Mouse (Mus musculus) adrenal gland, adult 10 weeks (tissue): Measurements from ENCODE around the gene Medag. TPM values are rescaled to one million over a fixed set of nuclear protein-coding genes. Genes with fewer than 3 reads are reported as not detected.

Experiments used
- polyA plus RNA-seq: library from polyadenylated mRNA; stranded (reverse); fragments of 350-450 nt; fragmentation: Illumina TruSeq; extraction: RNeasy Lipid Tissue Mini Kit (QIAGEN cat#74804); gene quantifications from one replicate; pipeline ENCODE4 v1.2.3, GENCODE M21; 2014; ENCODE audit warnings: low read depth, low replicate concordance

Medag gene
- 6.4 TPM for polyA plus RNA-seq

DNA sequence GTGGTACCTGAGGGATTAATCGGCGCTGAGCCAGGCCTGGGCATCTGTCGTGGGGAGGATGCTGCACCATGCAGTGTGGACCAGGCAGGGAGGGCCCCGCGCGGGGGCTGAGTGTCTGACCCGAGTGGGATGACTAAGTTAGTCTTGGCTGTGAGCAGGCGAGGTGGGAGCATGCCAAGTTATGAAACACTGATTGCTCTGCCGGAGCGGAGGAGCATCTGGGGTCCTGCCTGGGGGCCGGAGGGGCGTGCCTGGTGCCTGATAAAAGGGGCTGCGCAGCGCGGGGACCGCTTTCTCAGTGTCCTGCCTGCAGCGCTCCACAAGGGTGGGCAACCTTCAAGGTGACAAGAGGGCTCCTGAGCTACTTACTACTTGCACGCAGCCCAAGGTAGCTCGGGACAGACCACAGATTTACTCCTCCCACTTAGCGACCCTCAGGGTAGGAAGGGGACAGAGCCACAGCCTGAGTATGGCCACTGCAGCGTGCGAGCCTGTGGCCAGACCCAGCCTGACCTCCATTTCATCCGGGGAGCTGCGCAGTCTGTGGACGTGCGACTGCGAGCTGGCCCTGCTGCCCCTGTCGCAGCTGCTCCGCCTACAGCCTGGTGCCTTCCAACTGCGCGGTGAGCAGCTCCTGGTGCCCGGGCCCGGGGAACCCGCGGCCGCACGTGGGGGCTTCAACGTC is at the start of gene Medag:
Gene Medag, plus strand, starts transcription at position 241 of the 685 bp plus-strand sequence.

DNA sequence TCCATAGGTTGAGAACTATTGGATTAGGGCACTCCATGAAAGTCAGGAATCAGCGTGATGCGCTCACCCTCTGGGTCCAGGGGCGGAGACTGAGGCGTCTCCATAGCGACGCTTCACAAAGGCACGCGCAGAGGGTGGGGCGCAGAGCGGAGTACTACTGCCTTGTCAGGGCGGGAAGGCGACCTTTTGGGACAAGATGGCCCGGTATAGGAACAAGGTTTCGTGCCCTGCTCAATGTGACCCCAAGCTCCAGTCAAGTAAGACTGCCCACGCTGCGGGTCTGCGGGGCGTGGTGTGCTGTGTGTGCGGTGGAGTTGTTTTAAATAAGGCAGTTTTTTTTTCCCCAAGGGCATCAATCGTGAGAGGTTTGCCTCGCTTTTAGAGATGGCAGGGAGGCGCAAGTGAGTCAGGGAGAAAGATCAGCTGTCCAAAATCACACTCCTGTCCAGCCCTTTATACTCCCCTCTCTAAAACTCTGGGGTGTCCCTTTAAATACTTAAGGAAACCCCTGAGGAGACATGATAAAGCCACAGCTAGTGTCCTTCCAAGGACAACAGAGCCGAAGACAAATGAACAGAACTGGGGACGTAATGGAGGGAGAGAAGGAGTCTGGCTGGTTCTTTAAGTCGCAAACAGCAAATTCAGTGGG is 28.1 kb downstream of the Medag start, which contains the start of gene Tex26:
Gene Tex26, plus strand, starts transcription at position 130 of the 649 bp plus-strand sequence.

Other genes with a start within 250 kb of the Medag start
- 36.0 TPM for gene Uspl1, start 227.4 kb upstream of the Medag start, polyA plus RNA-seq
- gene Hmgb1, start 227.3 kb upstream of the Medag start, polyA plus RNA-seq: 760 TPM
- gene Alox5ap, start 147.0 kb upstream of the Medag start, polyA plus RNA-seq: 3.8 TPM
- gene Tex26, start 27.9 kb downstream of the Medag start, polyA plus RNA-seq: not detected
- not detected for gene Wdr95, start 116.9 kb downstream of the Medag start, polyA plus RNA-seq
- 547 TPM for gene Hsph1, start 224.6 kb downstream of the Medag start, polyA plus RNA-seq